7 mouse cellular contexts compared by ENCODE assay signal in genomic region chr11:107469523-107470371, GRCm38 (mm10). TPM values are rescaled to one million over a fixed set of nuclear protein-coding genes. Genes with fewer than 3 reads are reported as not detected.
DNase-seq lines count a peak whose midpoint lies in the region; ATAC-seq and TF ChIP-seq lines count a peak whose summit lies in the region.

No protein-coding gene starts in this region.

- 0 out of 2 replicates have a peak, but pooled peaks have one; percentile 13 for TF ChIP-seq POLR2A in heart, adult 2 months (IDR thresholded peaks at IDR 0.05; ENCODE audit: insufficient read depth, low read depth, low read length)

- H3K9me3 ChIP-seq in embryonic facial prominence, embryonic 13.5 days, result no peaks in the 10 kb centered on the region
- no peaks in the 10 kb centered on the region for H3K9me3 ChIP-seq in limb, embryonic 13.5 days
- no peaks in the 10 kb centered on the region for H3K9me3 ChIP-seq in midbrain, embryonic 14.5 days (ENCODE audit: control insufficient read depth, low read length)

- peaks cover 2% of the 10 kb centered on the region for H3K79me2 ChIP-seq in heart, adult 2 months (replicated peaks; ENCODE audit: control insufficient read depth, insufficient read depth, low read length)

- peak overlapping the region; percentile 87 for H3K4me3 ChIP-seq in embryonic facial prominence, embryonic 13.5 days
- H3K4me3 ChIP-seq in heart, adult 2 months, result peak overlapping the region; percentile 75
- H3K4me3 ChIP-seq in limb, embryonic 13.5 days, result peak overlapping the region; percentile 85
- peak overlapping the region; percentile 90 for H3K4me3 ChIP-seq in midbrain, embryonic 14.5 days (replicated peaks; ENCODE audit: low read depth, low read length)

- H3K27me3 ChIP-seq in embryonic facial prominence, embryonic 13.5 days, result no peaks in the 10 kb centered on the region
- no peaks in the 10 kb centered on the region for H3K27me3 ChIP-seq in heart, adult 2 months (ENCODE audit: control insufficient read depth, insufficient read depth, low read length)
- H3K27me3 ChIP-seq in limb, embryonic 13.5 days, result no peaks in the 10 kb centered on the region
- no peaks in the 10 kb centered on the region for H3K27me3 ChIP-seq in midbrain, embryonic 14.5 days (ENCODE audit: control insufficient read depth, insufficient read depth, low read length)

- no peak for TF ChIP-seq CTCF in heart, adult 2 months (IDR thresholded peaks at IDR 0.05)

- intact Hi-C loops in heart, adult 2 months (cut with DNase I), result loop anchor here (1.0 to 2.0 kb wide), 4 partner anchors 19 to 134 kb away; no protein-coding TSS in a partner anchor

- under 1% methylated on average over 59 of the region's 59 CpGs for WGBS in embryonic facial prominence, embryonic 13.5 days
- 1% methylated on average over 59 of the region's 59 CpGs for WGBS in heart, adult 2 months
- WGBS in limb, embryonic 13.5 days, result 0% methylated on average over 59 of the region's 59 CpGs
- WGBS in midbrain, embryonic 14.5 days, result under 1% methylated on average over 59 of the region's 59 CpGs

- DNase-seq in adrenal gland, postnatal 10 days, result peak; percentile 81
- peak; percentile 76 to 82 for DNase-seq in heart, adult 2 months
- DNase-seq in kidney, adult 8-10 months, result peak; percentile 46 to 65
- peak; percentile 76 for DNase-seq in midbrain, embryonic 14.5 days
- peak; percentile 79 to 92 for DNase-seq in spleen, postnatal 10 days (ENCODE audit: low spot score in 2 of 2)

- peak; percentile 21; the same call in 1 of the 2 replicates for ATAC-seq in embryonic facial prominence, embryonic 13.5 days (ENCODE audit: insufficient number of reproducible peaks, insufficient read depth, low FRiP score, low TSS enrichment, low read depth)
- peak; percentile 20 for ATAC-seq in limb, embryonic 13.5 days (ENCODE audit: low FRiP score, low read depth)
- ATAC-seq in midbrain, embryonic 14.5 days (ENCODE audit: low FRiP score, low TSS enrichment), result peak; percentile 59

- H3K9ac ChIP-seq in embryonic facial prominence, embryonic 13.5 days, result peak overlapping the region; percentile 90
- H3K9ac ChIP-seq in heart, adult 2 months (ENCODE audit: low read depth, low read length), result peak overlapping the region; percentile 95
- peak overlapping the region; percentile 94 for H3K9ac ChIP-seq in limb, embryonic 13.5 days
- peak overlapping the region; percentile 83 for H3K9ac ChIP-seq in midbrain, embryonic 14.5 days (replicated peaks; ENCODE audit: low read length)

- H3K4me2 ChIP-seq in embryonic facial prominence, embryonic 13.5 days, result peak overlapping the region; percentile 69
- peak overlapping the region; percentile 76 for H3K4me2 ChIP-seq in limb, embryonic 13.5 days (replicated peaks)
- peak overlapping the region; percentile 77 for H3K4me2 ChIP-seq in midbrain, embryonic 14.5 days (ENCODE audit: low read length)

- no peaks in the 10 kb centered on the region for H3K36me3 ChIP-seq in embryonic facial prominence, embryonic 13.5 days
- 0 out of 2 replicates have a peak, but pooled peaks cover 1% of the 10 kb centered on the region for H3K36me3 ChIP-seq in heart, adult 2 months (ENCODE audit: control insufficient read depth, insufficient read depth, low read length)
- H3K36me3 ChIP-seq in limb, embryonic 13.5 days, result no peaks in the 10 kb centered on the region
- H3K36me3 ChIP-seq in midbrain, embryonic 14.5 days (ENCODE audit: control insufficient read depth, insufficient read depth, low read length), result no peaks in the 10 kb centered on the region

- no peak for TF ChIP-seq EP300 in heart, adult 2 months (IDR thresholded peaks at IDR 0.05; ENCODE audit: insufficient read depth, low read depth, low read length)

- peaks cover 37% of the 10 kb centered on the region for H3K4me1 ChIP-seq in embryonic facial prominence, embryonic 13.5 days
- peaks cover 6% of the 10 kb centered on the region for H3K4me1 ChIP-seq in heart, adult 2 months (ENCODE audit: control insufficient read depth, insufficient read depth, low read length)
- H3K4me1 ChIP-seq in limb, embryonic 13.5 days, result peaks cover 43% of the 10 kb centered on the region
- H3K4me1 ChIP-seq in midbrain, embryonic 14.5 days (ENCODE audit: control insufficient read depth, insufficient read depth, low read length), result peaks cover 12% of the 10 kb centered on the region

- H3K27ac ChIP-seq in embryonic facial prominence, embryonic 13.5 days, result peak overlapping the region; percentile 98
- H3K27ac ChIP-seq in heart, adult 2 months, result peak overlapping the region; percentile 95
- H3K27ac ChIP-seq in limb, embryonic 13.5 days, result peak overlapping the region; percentile 96
- peak overlapping the region; percentile 89 for H3K27ac ChIP-seq in midbrain, embryonic 14.5 days (replicated peaks; ENCODE audit: low read depth, low read length)

RNA-seq across cellular contexts. Expression of gene Pitpnc1, which starts 0.8 kb away (rescaled TPM):
- 10 to 100 TPM; 28.3 to 40.3 TPM for total RNA-seq in adrenal gland, postnatal 10 days (2021)
- 32.1 and 36.3 TPM in 2 replicates for polyA plus RNA-seq in embryonic facial prominence, embryonic 13.5 days (2015; fragmentation: Nextera tagmentation; extraction: Ambion mirVana)
- total RNA-seq in heart, adult 2 months (2021), result 10 to 100 TPM; 66.4 to 68.1 TPM
- 22.7 and 39.4 TPM in 2 replicates for polyA plus RNA-seq in heart, adult 2 months (2012; rRNA removed)
- 39.4 and 40.5 TPM in 2 replicates for polyA plus RNA-seq in limb, embryonic 13.5 days (2015; fragmentation: Nextera tagmentation; extraction: Ambion mirVana)
- 32.8 and 42.1 TPM in 2 replicates for polyA plus RNA-seq in midbrain, embryonic 14.5 days (2014; fragmentation: Nextera tagmentation; extraction: Ambion mirVana)

RNA-seq across cellular contexts. Expression of gene Psmd12, which starts 9.5 kb away (rescaled TPM):
- total RNA-seq in adrenal gland, postnatal 10 days (2021), result 10 to 100 TPM; 78.7 to 84.8 TPM
- 164 and 168 TPM in 2 replicates for polyA plus RNA-seq in embryonic facial prominence, embryonic 13.5 days (2015; fragmentation: Nextera tagmentation; extraction: Ambion mirVana)
- total RNA-seq in heart, adult 2 months (2021), result 10 to 100 TPM; 78.3 to 92.2 TPM
- polyA plus RNA-seq in heart, adult 2 months (2012; rRNA removed), result 22.6 and 42.4 TPM in 2 replicates
- 175 and 178 TPM in 2 replicates for polyA plus RNA-seq in limb, embryonic 13.5 days (2015; fragmentation: Nextera tagmentation; extraction: Ambion mirVana)
- polyA plus RNA-seq in midbrain, embryonic 14.5 days (2014; fragmentation: Nextera tagmentation; extraction: Ambion mirVana), result 143 and 177 TPM in 2 replicates

Comparison
In these comparisons a context has a peak if more than half of its experiments do, and no peak if none do; other contexts are left out.
1. Peak in every context shown above with its lines: DNase-seq, ATAC-seq, H3K4me3 ChIP-seq and H3K27ac ChIP-seq.